Mouse (Mus musculus): ENCODE data around the gene E2f1. TPM values are rescaled to one million over a fixed set of nuclear protein-coding genes. Genes with fewer than 3 reads are reported as not detected.

Gene E2f1
- polyA plus RNA-seq, 1 experiment from 2014 or later: 7.2 TPM

- DNase-seq (ENCODE audit: low spot score): no peak
- Histone ChIP-seq H3K9me3 (replicated peaks; ENCODE audit: control insufficient read depth, low read length) (no peaks in the 10 kb centered on the region), H3K4me3 (ENCODE audit: low read depth, low read length) (no peak overlapping the region), H3K27me3 (ENCODE audit: control insufficient read depth, insufficient read depth, low read length) (no peaks in the 10 kb centered on the region), H3K9ac (replicated peaks; ENCODE audit: low read length) (no peak overlapping the region), H3K4me1 (ENCODE audit: control insufficient read depth, insufficient read depth, low read length) (no peaks in the 10 kb centered on the region), H3K36me3 (replicated peaks; ENCODE audit: control insufficient read depth, insufficient read depth, low read depth, low read length) (peaks cover 3% of the 10 kb centered on the region), H3K27ac (replicated peaks; ENCODE audit: low read depth, low read length) (no peak overlapping the region), H3K4me2 (ENCODE audit: low read depth, low read length) (no peak overlapping the region)
- ATAC-seq (replicated peaks; ENCODE audit: insufficient number of reproducible peaks, low FRiP score, low TSS enrichment, low read depth): no peak
- 83% methylated on average over 3 of the region's 3 CpGs for WGBS
These were observed 43.2 kb downstream of the E2f1 start for GRCm38 (mm10) chr2:154526531-154526930.

- no peak overlapping the region for H3K27ac ChIP-seq (replicated peaks; ENCODE audit: low read depth, low read length)
- H3K9ac ChIP-seq (replicated peaks; ENCODE audit: low read length): no peak overlapping the region
- ATAC-seq (replicated peaks; ENCODE audit: insufficient number of reproducible peaks, low FRiP score, low TSS enrichment, low read depth) (no peak), DNase-seq (ENCODE audit: low spot score) (no peak)
- H3K9me3 ChIP-seq (replicated peaks; ENCODE audit: control insufficient read depth, low read length): no peaks in the 10 kb centered on the region
- H3K4me2 ChIP-seq (ENCODE audit: low read depth, low read length): no peak overlapping the region
- H3K4me1 ChIP-seq (ENCODE audit: control insufficient read depth, insufficient read depth, low read length): no peaks in the 10 kb centered on the region
- no peak overlapping the region for H3K4me3 ChIP-seq (ENCODE audit: low read depth, low read length)
- H3K36me3 ChIP-seq (replicated peaks; ENCODE audit: control insufficient read depth, insufficient read depth, low read depth, low read length): peaks cover 3% of the 10 kb centered on the region
- 92% methylated on average over 2 of the region's 2 CpGs for WGBS
- no peaks in the 10 kb centered on the region for H3K27me3 ChIP-seq (ENCODE audit: control insufficient read depth, insufficient read depth, low read length)
These were observed 44.4 kb downstream of the E2f1 start for GRCm38 (mm10) chr2:154525285-154525684.

- ATAC-seq (replicated peaks; ENCODE audit: insufficient number of reproducible peaks, low FRiP score, low TSS enrichment, low read depth) (no peak), DNase-seq (ENCODE audit: low spot score) (no peak)
- Histone ChIP-seq H3K36me3 (replicated peaks; ENCODE audit: control insufficient read depth, insufficient read depth, low read depth, low read length) (no peaks in the 10 kb centered on the region; the same call in 1 of the 2 replicates), H3K4me2 (ENCODE audit: low read depth, low read length) (no peak overlapping the region), H3K9me3 (replicated peaks; ENCODE audit: control insufficient read depth, low read length) (no peaks in the 10 kb centered on the region), H3K9ac (replicated peaks; ENCODE audit: low read length) (no peak overlapping the region), H3K27ac (replicated peaks; ENCODE audit: low read depth, low read length) (no peak overlapping the region), H3K4me1 (ENCODE audit: control insufficient read depth, insufficient read depth, low read length) (no peaks in the 10 kb centered on the region), H3K27me3 (ENCODE audit: control insufficient read depth, insufficient read depth, low read length) (no peaks in the 10 kb centered on the region), H3K4me3 (ENCODE audit: low read depth, low read length) (no peak overlapping the region)
- 89% methylated on average over 5 of the region's 5 CpGs for WGBS
These were observed 47.4 kb downstream of the E2f1 start for GRCm38 (mm10) chr2:154522334-154522733.

GRCm38 (mm10) chr2:154521449-154521848, 48.2 kb downstream of the E2f1 start:
- H3K4me3 ChIP-seq (ENCODE audit: low read depth, low read length): no peak overlapping the region
- no peak overlapping the region for H3K9ac ChIP-seq (replicated peaks; ENCODE audit: low read length)
- H3K36me3 ChIP-seq (replicated peaks; ENCODE audit: control insufficient read depth, insufficient read depth, low read depth, low read length): no peaks in the 10 kb centered on the region; the same call in 1 of the 2 replicates
- no peak overlapping the region for H3K4me2 ChIP-seq (ENCODE audit: low read depth, low read length)
- no peaks in the 10 kb centered on the region for H3K27me3 ChIP-seq (ENCODE audit: control insufficient read depth, insufficient read depth, low read length)
- ATAC-seq (replicated peaks; ENCODE audit: insufficient number of reproducible peaks, low FRiP score, low TSS enrichment, low read depth) (no peak), DNase-seq (ENCODE audit: low spot score) (no peak)
- no peaks in the 10 kb centered on the region for H3K4me1 ChIP-seq (ENCODE audit: control insufficient read depth, insufficient read depth, low read length)
- no peaks in the 10 kb centered on the region for H3K9me3 ChIP-seq (replicated peaks; ENCODE audit: control insufficient read depth, low read length)
- H3K27ac ChIP-seq (replicated peaks; ENCODE audit: low read depth, low read length): no peak overlapping the region

GRCm38 (mm10) chr2:154517424-154517823, 52.3 kb downstream of the E2f1 start:
- Histone ChIP-seq H3K4me1 (ENCODE audit: control insufficient read depth, insufficient read depth, low read length) (no peaks in the 10 kb centered on the region), H3K4me3 (ENCODE audit: low read depth, low read length) (no peak overlapping the region), H3K27me3 (ENCODE audit: control insufficient read depth, insufficient read depth, low read length) (no peaks in the 10 kb centered on the region), H3K27ac (replicated peaks; ENCODE audit: low read depth, low read length) (no peak overlapping the region), H3K9me3 (replicated peaks; ENCODE audit: control insufficient read depth, low read length) (no peaks in the 10 kb centered on the region), H3K9ac (replicated peaks; ENCODE audit: low read length) (no peak overlapping the region), H3K4me2 (ENCODE audit: low read depth, low read length) (no peak overlapping the region), H3K36me3 (replicated peaks; ENCODE audit: control insufficient read depth, insufficient read depth, low read depth, low read length) (no peaks in the 10 kb centered on the region; the same call in 1 of the 2 replicates)
- no peak for ATAC-seq (replicated peaks; ENCODE audit: insufficient number of reproducible peaks, low FRiP score, low TSS enrichment, low read depth)
- no peak for DNase-seq (ENCODE audit: low spot score)
- WGBS: 94% methylated on average over 5 of the region's 5 CpGs

- Histone ChIP-seq H3K9me3 (replicated peaks; ENCODE audit: control insufficient read depth, low read length) (no peaks in the 10 kb centered on the region), H3K27me3 (ENCODE audit: control insufficient read depth, insufficient read depth, low read length) (no peaks in the 10 kb centered on the region), H3K4me2 (ENCODE audit: low read depth, low read length) (no peak overlapping the region), H3K9ac (replicated peaks; ENCODE audit: low read length) (no peak overlapping the region), H3K36me3 (replicated peaks; ENCODE audit: control insufficient read depth, insufficient read depth, low read depth, low read length) (no peaks in the 10 kb centered on the region; the same call in 1 of the 2 replicates), H3K4me3 (ENCODE audit: low read depth, low read length) (no peak overlapping the region), H3K4me1 (ENCODE audit: control insufficient read depth, insufficient read depth, low read length) (no peaks in the 10 kb centered on the region), H3K27ac (replicated peaks; ENCODE audit: low read depth, low read length) (no peak overlapping the region)
- DNase-seq (ENCODE audit: low spot score) (no peak), ATAC-seq (replicated peaks; ENCODE audit: insufficient number of reproducible peaks, low FRiP score, low TSS enrichment, low read depth) (no peak)
- 80% methylated on average over 3 of the region's 3 CpGs for WGBS
These were observed 52.7 kb downstream of the E2f1 start for GRCm38 (mm10) chr2:154516944-154517343.

- DNase-seq (ENCODE audit: low spot score) (no peak), ATAC-seq (replicated peaks; ENCODE audit: insufficient number of reproducible peaks, low FRiP score, low TSS enrichment, low read depth) (no peak)
- Histone ChIP-seq H3K27ac (replicated peaks; ENCODE audit: low read depth, low read length) (no peak overlapping the region), H3K36me3 (replicated peaks; ENCODE audit: control insufficient read depth, insufficient read depth, low read depth, low read length) (no peaks in the 10 kb centered on the region; the same call in 1 of the 2 replicates), H3K4me3 (ENCODE audit: low read depth, low read length) (no peak overlapping the region), H3K4me2 (ENCODE audit: low read depth, low read length) (no peak overlapping the region), H3K4me1 (ENCODE audit: control insufficient read depth, insufficient read depth, low read length) (no peaks in the 10 kb centered on the region), H3K9me3 (replicated peaks; ENCODE audit: control insufficient read depth, low read length) (no peaks in the 10 kb centered on the region), H3K27me3 (ENCODE audit: control insufficient read depth, insufficient read depth, low read length) (no peaks in the 10 kb centered on the region), H3K9ac (replicated peaks; ENCODE audit: low read length) (no peak overlapping the region)
- 97% methylated on average over 3 of the region's 3 CpGs for WGBS
These were observed 59.6 kb downstream of the E2f1 start for GRCm38 (mm10) chr2:154510141-154510540.
